ENCODE assay signal across 9 mouse cellular contexts in genomic region chr6:70768769-70769168, GRCm38 (mm10). TPM values are rescaled to one million over a fixed set of nuclear protein-coding genes. Genes with fewer than 3 reads are reported as not detected.
A peak's percentile ranks its signal among the peaks of the same experiment; 100 is the strongest.
DNase-seq lines count a peak whose midpoint lies in the region; ATAC-seq and TF ChIP-seq lines count a peak whose summit lies in the region.
"Had no signal": no experiment of that assay in that cellular context is flagged by ENCODE, and none has a peak within 500 bp of the region (broad histone marks: within the 10 kb centered on the region; RNA-seq: fewer than 3 reads in every experiment).

No protein-coding gene starts in this region.

- peak; percentile 95 for ATAC-seq in frontal cortex, adult (ENCODE audit: low TSS enrichment)
- peak; percentile 92 for ATAC-seq in megakaryocyte progenitor cell, adult 5-6 weeks (replicated peaks; ENCODE audit: poor library complexity)

- peak; percentile 99 for TF ChIP-seq CTCF in left cerebral cortex, adult 2 months (IDR thresholded peaks at IDR 0.05)

- H3K4me3 ChIP-seq in left cerebral cortex, adult 2 months, result no peak overlapping the region
- H3K4me3 ChIP-seq: myocyte had no signal

- peak; percentile 88 for DNase-seq in NIH3T3 (ENCODE audit: low read depth)
- peak; percentile 71 to 81 for DNase-seq in cerebellum, adult 18-20 months
- DNase-seq in hindlimb bud, embryonic 11.5 days (ENCODE audit: extremely low spot score, low read depth, low spot score), result peak; percentile 66
- DNase-seq in left cerebral cortex, adult 2 months (ENCODE audit: extremely low spot score in 1 of 2, low spot score in 2 of 2), result peak; percentile 75 to 79
- peak; percentile 74 to 86 for DNase-seq in right cerebral cortex, postnatal 10 days (ENCODE audit: low spot score in 2 of 2)
- DNase-seq in urinary bladder, postnatal 4 days (ENCODE audit: low spot score in 2 of 2), result peak; percentile 37 to 74

- intact Hi-C loops in left cerebral cortex, adult 2 months (cut with DNase I), result loop anchor here (1.0 kb wide), 1 partner anchor 54 kb away; no protein-coding TSS in a partner anchor

- H3K27ac ChIP-seq in left cerebral cortex, adult 2 months, result no peak overlapping the region

RNA-seq across cellular contexts. Expression of gene Rpia, which starts 23.3 kb away (rescaled TPM):
- total RNA-seq in left cerebral cortex, adult 2 months (2021), result 10 to 100 TPM; 13.1 to 14.0 TPM
- 105 and 110 TPM in 2 replicates for total RNA-seq in megakaryocyte progenitor cell, adult 5-6 weeks (2015)
- 209 and 250 TPM in 2 replicates for total RNA-seq in megakaryocyte progenitor cell, adult 5-6 weeks (2017)

Comparison
In these comparisons a context has a peak if more than half of its experiments do, and no peak if none do; other contexts are left out.
1. RNA of gene Rpia, which starts 23.3 kb away (total RNA-seq): 105 to 250 TPM in megakaryocyte progenitor cell, adult 5-6 weeks; 13.1 to 14.0 TPM in left cerebral cortex, adult 2 months; every median in the first group is over 4 times any median in the second.
2. Peak in every context shown above with its lines, with median percentiles within 50 percentile points of each other: DNase-seq.